In the genomic region with DNA sequence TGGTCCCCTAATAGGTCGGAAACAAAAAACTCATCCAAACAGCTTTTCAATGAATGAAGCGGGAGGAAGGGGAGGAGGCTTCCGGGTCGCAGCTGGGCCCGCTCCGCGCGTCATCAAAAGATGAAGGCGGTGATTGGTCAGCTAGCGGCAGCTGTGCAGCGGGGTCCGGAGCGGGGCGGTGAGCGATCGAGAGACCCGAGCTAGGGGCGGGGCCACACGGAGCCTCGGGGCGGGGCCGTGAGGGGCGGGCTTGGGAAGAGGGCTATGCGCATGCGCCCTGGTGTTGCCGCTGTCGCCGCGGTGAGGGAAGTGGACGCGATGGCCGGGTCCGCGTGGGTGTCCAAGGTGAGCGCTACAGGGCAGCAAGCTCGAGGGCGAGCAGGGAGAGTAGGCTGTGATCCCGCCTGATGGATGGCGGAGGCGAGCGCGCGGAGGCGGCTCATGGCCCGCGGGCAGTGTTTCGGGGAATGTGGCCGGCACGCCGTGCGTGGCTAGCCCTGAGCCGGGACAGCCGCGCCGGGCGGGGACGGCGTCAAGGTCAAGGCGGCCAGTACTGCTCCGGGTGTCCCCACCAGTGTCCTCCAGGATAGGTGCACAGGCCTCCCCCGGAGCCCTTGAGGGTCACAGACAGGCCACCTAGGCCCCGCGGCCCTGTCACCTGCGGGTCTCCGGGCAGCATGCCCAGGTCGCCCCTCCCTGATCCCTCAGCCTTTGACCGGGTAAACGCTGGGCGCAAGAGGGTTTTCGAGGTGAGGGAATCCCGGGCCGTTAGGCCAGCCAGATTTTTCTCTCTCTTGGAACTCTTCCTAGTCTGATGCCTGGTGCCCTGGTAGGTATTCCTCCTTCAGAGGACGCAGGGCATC, we compare ENCODE assay signal across 8 mouse cellular contexts. TPM values are rescaled to one million over a fixed set of nuclear protein-coding genes. Genes with fewer than 3 reads are reported as not detected.
DNase-seq lines count a peak whose midpoint lies in the region; ATAC-seq and TF ChIP-seq lines count a peak whose summit lies in the region.

A gene (plus strand): TSS at position 136 of the 863 bp plus-strand sequence.

- peak within 1 kb of the TSS; percentile 83 for H3K9ac ChIP-seq in ES-Bruce4 (ENCODE audit: low read depth, poor library complexity, severe bottlenecking)
- H3K9ac ChIP-seq in forebrain, embryonic 14.5 days (ENCODE audit: low read length), result peak within 1 kb of the TSS; percentile 88
- peak within 1 kb of the TSS; percentile 94 for H3K9ac ChIP-seq in neural tube, embryonic 15.5 days (replicated peaks)

- H3K27ac ChIP-seq in ES-Bruce4 (ENCODE audit: insufficient read depth, low read length), result no peak within 1 kb of the TSS
- no peak within 1 kb of the TSS for H3K27ac ChIP-seq in forebrain, embryonic 14.5 days (ENCODE audit: low read depth, low read length)
- H3K27ac ChIP-seq in neural tube, embryonic 15.5 days (replicated peaks), result peak within 1 kb of the TSS; percentile 78

- 0 out of 2 replicates have a peak, but pooled peaks have one; percentile 19 for TF ChIP-seq EP300 in ES-Bruce4 (IDR thresholded peaks at IDR 0.05; ENCODE audit: insufficient read depth, low read depth, low read length)

- peaks cover 12% of the 10 kb centered on the region for H3K36me3 ChIP-seq in ES-Bruce4 (ENCODE audit: control insufficient read depth, insufficient read depth, low read length, poor library complexity, severe bottlenecking)
- peaks cover 8% of the 10 kb centered on the region for H3K36me3 ChIP-seq in forebrain, embryonic 14.5 days (ENCODE audit: control insufficient read depth, insufficient read depth, low read length)
- peaks cover 6% of the 10 kb centered on the region for H3K36me3 ChIP-seq in neural tube, embryonic 15.5 days

- peak within 1 kb of the TSS; percentile 67 for H3K4me2 ChIP-seq in forebrain, embryonic 14.5 days (ENCODE audit: low read length)
- peak within 1 kb of the TSS; percentile 86 for H3K4me2 ChIP-seq in neural tube, embryonic 15.5 days

- no peak for TF ChIP-seq CTCF in ES-Bruce4 (IDR thresholded peaks at IDR 0.05; ENCODE audit: low read depth, low read length)

- H3K27me3 ChIP-seq in ES-Bruce4 (ENCODE audit: control insufficient read depth, insufficient read depth, low read length, poor library complexity, severe bottlenecking), result no peaks in the 10 kb centered on the region
- H3K27me3 ChIP-seq in forebrain, embryonic 14.5 days (replicated peaks; ENCODE audit: control insufficient read depth, insufficient read depth, low read length), result no peaks in the 10 kb centered on the region
- no peaks in the 10 kb centered on the region for H3K27me3 ChIP-seq in neural tube, embryonic 15.5 days (replicated peaks)

- H3K4me1 ChIP-seq in ES-Bruce4 (ENCODE audit: control insufficient read depth, insufficient read depth, low read length), result no peaks in the 10 kb centered on the region
- peaks cover 12% of the 10 kb centered on the region for H3K4me1 ChIP-seq in forebrain, embryonic 14.5 days (ENCODE audit: control insufficient read depth, insufficient read depth, low read length)
- H3K4me1 ChIP-seq in neural tube, embryonic 15.5 days, result peaks cover 24% of the 10 kb centered on the region

- under 1% methylated on average over 63 of the region's 73 CpGs for WGBS in forebrain, embryonic 14.5 days
- under 1% methylated on average over 70 of the region's 73 CpGs for whole genome bisulfite sequencing in neural tube, embryonic 15.5 days

- DNase-seq in forebrain, embryonic 14.5 days (ENCODE audit: low spot score), result peak; percentile 99
- DNase-seq in heart, postnatal 14 days, result peak; percentile 99
- DNase-seq in layer of hippocampus, adult 11-12 months (ENCODE audit: low spot score), result peak; percentile 97
- DNase-seq in lung, adult 18-20 months, result peak; percentile 97 to 98
- peak; percentile 98 for DNase-seq in testis, postnatal 14 days (ENCODE audit: low spot score)

- peak within 1 kb of the TSS; percentile 89 for H3K4me3 ChIP-seq in ES-Bruce4 (ENCODE audit: low read depth, low read length)
- peak within 1 kb of the TSS; percentile 88 for H3K4me3 ChIP-seq in forebrain, embryonic 14.5 days (ENCODE audit: low read depth, low read length)
- peak within 1 kb of the TSS; percentile 95 for H3K4me3 ChIP-seq in neural tube, embryonic 15.5 days (replicated peaks)

- peak; percentile 91 for ATAC-seq in cerebellum, adult (ENCODE audit: insufficient number of reproducible peaks, low FRiP score, low TSS enrichment)
- peak; percentile 99 for ATAC-seq in forebrain, embryonic 14.5 days
- peak; percentile 99 for ATAC-seq in neural tube, embryonic 15.5 days (ENCODE audit: low FRiP score)

- H3K9me3 ChIP-seq in ES-Bruce4 (replicated peaks; ENCODE audit: control insufficient read depth, insufficient read depth, low read length, poor library complexity, severe bottlenecking), result no peaks in the 10 kb centered on the region
- H3K9me3 ChIP-seq in forebrain, embryonic 14.5 days (replicated peaks; ENCODE audit: control insufficient read depth, low read length), result no peaks in the 10 kb centered on the region
- no peaks in the 10 kb centered on the region for H3K9me3 ChIP-seq in neural tube, embryonic 15.5 days (replicated peaks)

- intact Hi-C loops in heart, postnatal 14 days (cut with DNase I), result no loop called here

- peak; percentile 35 for TF ChIP-seq POLR2A in ES-Bruce4 (IDR thresholded peaks at IDR 0.05; ENCODE audit: insufficient read depth, low read length)

RNA-seq across cellular contexts. Expression of the gene that starts here (rescaled TPM):
- 134 and 140 TPM in 2 replicates for polyA plus RNA-seq in ES-Bruce4 (2011; ENCODE audit: insufficient read depth, insufficient read length, low read depth, missing spikeins)
- 141 and 175 TPM in 2 replicates for polyA plus RNA-seq in forebrain, embryonic 14.5 days (2014; fragmentation: Nextera tagmentation; extraction: Ambion mirVana)
- 100 to 1,000 TPM; 581 to 585 TPM for total RNA-seq in heart, postnatal 14 days (2021)
- polyA plus RNA-seq in neural tube, embryonic 15.5 days (2015; fragmentation: Nextera tagmentation; extraction: Ambion mirVana), result 167 and 173 TPM in 2 replicates
